Mouse (Mus musculus) left cerebral cortex, postnatal 36 days (tissue): ENCODE results near the gene Ccdc181. TPM values are rescaled to one million over a fixed set of nuclear protein-coding genes. Genes with fewer than 3 reads are reported as not detected.
"Not testable (repeated sequence)": the region's sequence is repeated elsewhere in the genome, so short reads cannot be mapped to it uniquely, and the experiment has no call there.

Experiments used
- DNase-seq, 2 experiments: peaks; one replicate each; pipeline ENCODE4 v3.0.0; 2021 to 2022; ENCODE audit warnings: low spot score in 2 of 2, mixed read lengths in 1 of 2
- intact Hi-C: fragments of 180-260 bp; cut with DNase I; formaldehyde crosslinking; loops from one replicate; pipeline ENCODE4 v1.15.1; 2025
- total RNA-seq, 2 experiments: library from RNA; stranded (reverse); gene quantifications; 2 replicates each; pipeline ENCODE4 v1.2.3; 2021

Ccdc181 gene
- 10 to 100 TPM; 23.4 to 24.4 TPM for total RNA-seq

- peak; percentile 94 to 95 for DNase-seq
- intact Hi-C loops = loop anchor here (2.0 kb wide), 1 partner anchor 27 kb away; the partner anchor contains the start of gene Slc19a2
These were observed at the start of gene Ccdc181 for GRCm38 (mm10) chr1:164275455-164275954. Gene Ccdc181, plus strand, starts transcription at chr1:164275585.

- intact Hi-C loops, DNase-seq: not testable (repeated sequence)
These were observed 43.3 kb upstream of the Ccdc181 start for GRCm38 (mm10) chr1:164231937-164232570.

GRCm38 (mm10) chr1:164233447-164233846 is 41.9 kb upstream of the Ccdc181 start:
- intact Hi-C loops = no loop called here

DNA sequence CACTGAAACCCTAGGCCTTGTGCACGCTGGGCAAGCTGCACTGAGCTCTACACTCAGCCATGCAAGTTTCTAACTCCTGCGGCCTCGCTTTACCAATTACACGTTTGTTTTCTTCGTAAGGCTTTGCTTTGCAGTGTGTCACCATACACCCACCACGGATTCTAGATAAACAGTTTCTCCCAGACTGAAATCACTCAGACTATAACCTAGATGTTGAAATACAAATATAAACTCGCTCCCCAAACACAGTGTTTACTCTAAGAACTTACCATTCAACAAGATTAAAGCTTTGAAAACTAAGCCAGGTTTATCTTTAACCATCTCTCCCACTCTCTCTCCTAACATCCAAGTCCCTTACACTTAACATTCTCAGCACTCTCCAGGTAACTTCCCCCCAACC is 40.3 kb upstream of the Ccdc181 start:
- DNase-seq = no peak
- intact Hi-C loops = no loop called here

More at GRCm38 (mm10) chr1:164233447-164233846, 41.9 kb upstream of the Ccdc181 start:
- no peak for DNase-seq

DNA sequence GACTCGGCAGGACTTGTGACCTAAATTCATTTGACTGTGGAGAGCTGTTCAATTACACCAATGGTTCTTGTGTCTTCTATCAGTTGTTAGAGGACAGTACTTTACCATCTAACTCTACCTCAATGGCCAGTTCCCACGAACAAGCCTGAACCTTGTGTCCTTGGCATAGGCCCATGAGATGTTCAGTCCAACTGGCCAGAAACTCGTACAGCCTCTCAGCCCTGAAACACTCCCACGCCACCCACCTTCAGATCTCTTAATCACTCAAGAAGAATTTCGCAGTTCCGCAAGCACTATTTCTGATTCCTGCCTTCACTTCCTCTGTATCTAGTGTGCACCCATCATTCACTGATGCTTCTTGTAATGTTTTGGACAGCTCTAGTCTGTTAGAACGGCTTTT is 39.3 kb upstream of the Ccdc181 start:
- intact Hi-C loops = no loop called here
- no peak for DNase-seq

DNA sequence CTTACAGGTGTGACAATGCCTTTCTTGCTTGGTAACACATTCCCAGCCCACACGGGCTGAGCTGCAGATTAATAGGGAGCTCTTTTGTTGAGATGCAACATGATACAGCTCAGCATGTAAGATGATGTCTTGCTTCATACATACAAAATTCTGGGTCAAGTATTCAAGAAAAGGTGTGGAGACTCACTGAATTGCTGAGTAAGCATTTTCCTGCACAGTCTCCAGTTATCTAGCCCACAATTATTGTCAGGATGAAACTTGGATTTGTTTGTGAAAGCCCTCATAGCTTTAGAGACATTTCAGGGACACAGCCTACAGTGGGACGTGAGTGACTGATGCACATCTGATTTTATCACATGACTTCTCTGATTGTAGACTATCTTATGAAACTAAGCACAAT is 33.9 kb upstream of the Ccdc181 start:
- no peak for DNase-seq
- intact Hi-C loops = no loop called here

GRCm38 (mm10) chr1:164242809-164243208 is 32.6 kb upstream of the Ccdc181 start:
- DNase-seq = no peak

GRCm38 (mm10) chr1:164247442-164247841 is 27.9 kb upstream of the Ccdc181 start:
- intact Hi-C loops = no loop called here
- no peak for DNase-seq

More at GRCm38 (mm10) chr1:164242809-164243208, 32.6 kb upstream of the Ccdc181 start:
- intact Hi-C loops = no loop called here

GRCm38 (mm10) chr1:164247971-164248370 is 27.4 kb upstream of the Ccdc181 start:
- no peak for DNase-seq
- intact Hi-C loops = loop anchor here (2.0 kb wide), 1 partner anchor 27 kb away; the partner anchor contains the start of gene Ccdc181

- intact Hi-C loops = loop anchor here (2.0 kb wide), 1 partner anchor 26 kb away; the partner anchor contains the start of gene Ccdc181
- peak; percentile 96 to 97 for DNase-seq
These were observed 26.7 kb upstream of the Ccdc181 start, which contains the start of gene Slc19a2 for GRCm38 (mm10) chr1:164248465-164249331. Gene Slc19a2, plus strand, starts transcription at chr1:164249046.

- intact Hi-C loops = loop anchor here (2.0 kb wide), 1 partner anchor 25 kb away; the partner anchor contains the start of gene Ccdc181
- no peak for DNase-seq
These were observed 26.1 kb upstream of the Ccdc181 start for GRCm38 (mm10) chr1:164249332-164249711.

DNA sequence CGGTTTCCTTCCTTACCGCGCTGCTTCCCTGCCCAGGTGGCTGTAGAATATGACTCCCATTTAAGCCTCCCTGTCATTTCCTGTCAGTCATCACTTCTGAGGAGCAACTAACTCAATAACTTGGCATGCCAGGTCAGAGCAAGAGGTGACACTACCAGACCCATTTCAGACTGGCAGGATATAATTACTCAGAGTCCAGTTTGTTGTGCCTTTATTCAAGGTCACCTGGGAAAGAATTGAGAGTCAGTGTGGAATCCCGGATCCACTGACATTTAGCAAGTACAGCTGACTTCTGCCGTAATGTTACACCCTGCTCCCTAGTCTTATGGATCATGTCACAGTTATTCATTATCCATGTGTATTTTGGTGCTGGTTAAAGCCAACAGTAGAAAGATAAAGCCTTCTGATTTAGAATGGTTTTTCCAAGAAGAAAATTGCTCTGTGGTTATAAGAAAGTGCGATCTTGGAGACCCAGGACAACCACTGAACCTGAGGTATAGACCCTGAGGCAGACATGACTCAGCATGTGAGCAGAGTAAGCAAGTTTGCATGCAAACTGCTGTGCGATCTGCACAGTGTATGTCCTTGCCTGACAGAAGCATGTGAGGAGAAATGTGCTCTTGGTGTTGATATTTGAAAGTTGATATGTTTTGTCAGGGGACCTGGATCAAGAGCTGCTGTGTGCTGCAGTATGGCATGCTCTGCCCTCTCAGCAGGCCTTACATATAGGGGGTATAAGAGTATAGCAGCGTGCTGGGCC is 24.8 kb upstream of the Ccdc181 start:
- DNase-seq = no peak

GRCm38 (mm10) chr1:164251438-164251837 is 23.9 kb upstream of the Ccdc181 start:
- no peak for DNase-seq
- intact Hi-C loops = no loop called here

More for the DNA sequence above, 24.8 kb upstream of the Ccdc181 start:
- intact Hi-C loops = no loop called here

- DNase-seq = no peak
- intact Hi-C loops = no loop called here
These were observed 22.8 kb upstream of the Ccdc181 start for GRCm38 (mm10) chr1:164252551-164252950.

GRCm38 (mm10) chr1:164254836-164255235 is 20.5 kb upstream of the Ccdc181 start:
- intact Hi-C loops = no loop called here
- no peak for DNase-seq

DNA sequence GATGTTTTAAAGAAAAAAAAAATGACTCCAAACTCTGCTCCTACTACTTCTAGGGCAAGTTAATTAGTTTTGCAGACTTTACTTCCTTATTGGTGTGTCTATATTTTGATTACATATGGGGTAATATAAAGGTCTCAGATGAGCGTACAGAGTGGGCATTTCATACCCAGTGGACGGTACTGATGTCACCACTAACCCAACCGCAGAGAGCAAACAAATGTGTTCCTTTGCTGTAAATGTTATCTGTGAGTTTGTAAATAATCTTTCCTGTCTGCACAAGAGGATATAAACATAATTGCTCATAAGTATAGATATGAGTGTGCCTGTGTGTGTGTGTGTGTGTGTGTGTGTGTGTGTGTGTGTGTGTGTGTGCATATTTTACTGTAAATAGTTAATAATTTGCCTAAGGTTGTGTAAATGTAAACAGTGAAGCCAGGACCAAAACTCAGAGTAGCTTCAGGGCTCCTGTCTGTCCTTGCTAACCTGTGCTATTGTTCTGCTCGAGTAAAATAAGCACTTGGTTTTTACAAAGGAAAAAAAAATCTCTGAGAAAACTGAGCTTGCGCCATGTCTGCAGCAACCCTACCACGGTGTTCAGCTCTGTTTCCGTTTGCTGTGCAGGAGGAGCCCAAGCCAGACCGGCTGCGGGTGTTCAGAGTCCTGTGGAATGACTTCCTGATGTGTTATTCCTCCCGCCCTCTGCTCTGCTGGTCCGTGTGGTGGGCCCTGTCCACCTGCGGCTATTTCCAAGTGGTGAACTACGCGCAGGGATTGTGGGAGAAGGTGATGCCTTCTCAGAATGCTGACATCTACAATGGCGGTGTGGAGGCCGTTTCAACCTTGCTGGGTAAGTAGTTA is 15.0 kb upstream of the Ccdc181 start:
- intact Hi-C loops = no loop called here
- no peak for DNase-seq

DNA sequence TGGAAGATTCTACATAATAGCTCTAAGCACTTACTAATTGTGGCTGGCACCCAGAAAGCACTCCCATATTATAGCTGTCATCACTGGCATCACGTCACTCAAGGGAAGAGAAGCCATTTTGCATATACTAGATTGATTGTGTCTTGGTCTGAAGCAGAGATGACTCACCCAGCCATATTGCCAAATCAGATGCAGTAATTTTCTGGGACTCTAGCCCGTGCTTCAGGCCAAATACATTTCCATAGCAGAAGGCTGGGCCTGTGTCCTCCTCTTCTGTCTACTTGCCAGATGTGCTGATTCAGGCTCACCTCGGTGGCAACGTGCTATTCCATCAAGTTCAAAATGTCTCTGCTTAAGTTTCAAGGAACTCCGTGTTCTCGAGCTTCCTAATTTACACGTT is 13.8 kb upstream of the Ccdc181 start:
- intact Hi-C loops = no loop called here
- peak in 1 of 2 experiments; percentile 22 for DNase-seq

DNA sequence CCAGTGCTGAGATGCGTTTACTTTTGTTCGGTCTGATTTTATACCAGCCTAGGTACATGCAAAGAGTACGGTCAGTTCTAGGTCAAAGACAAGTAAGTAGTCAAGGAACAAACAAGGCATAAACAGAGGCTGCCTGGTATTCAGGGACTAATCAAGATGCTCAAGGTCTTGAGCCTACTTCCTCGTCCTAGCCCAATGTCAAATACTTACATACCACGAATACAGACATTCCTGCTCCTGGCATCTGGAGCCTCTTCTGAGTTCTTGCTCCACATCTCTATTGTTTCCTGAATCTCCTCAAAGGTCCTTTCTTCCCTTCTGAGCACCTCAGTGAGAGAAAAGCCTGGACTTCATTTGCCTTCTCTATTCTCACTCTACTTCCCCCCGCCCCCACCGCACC is 4.4 kb upstream of the Ccdc181 start:
- intact Hi-C loops = no loop called here

DNA sequence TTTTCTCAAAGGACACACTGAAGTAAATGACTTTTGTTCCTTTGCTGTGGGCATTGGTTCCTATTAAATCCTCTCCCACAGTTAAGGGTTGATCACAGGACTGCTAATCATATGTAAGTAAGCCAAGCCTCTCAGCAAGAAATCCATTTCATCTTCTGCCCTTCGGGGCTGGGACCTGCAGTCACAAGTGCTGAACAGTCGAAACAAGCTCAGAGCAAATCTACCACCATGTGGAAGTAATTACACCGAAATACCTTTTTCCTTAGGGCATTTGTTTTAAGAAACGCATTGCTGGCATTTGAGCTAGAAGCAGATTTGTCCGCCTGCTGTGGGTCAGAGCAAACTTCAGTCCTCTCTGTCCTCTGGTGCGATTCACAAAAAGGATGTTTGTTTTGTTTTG is 1.7 kb upstream of the Ccdc181 start:
- DNase-seq = no peak
- intact Hi-C loops = loop anchor here (2.0 kb wide), 1 partner anchor 25 kb away; the partner anchor contains the start of gene Slc19a2

More for the DNA sequence above, 4.4 kb upstream of the Ccdc181 start:
- DNase-seq = no peak
